Mouse (Mus musculus): Measurements from ENCODE around the gene Mylk2.

DNA sequence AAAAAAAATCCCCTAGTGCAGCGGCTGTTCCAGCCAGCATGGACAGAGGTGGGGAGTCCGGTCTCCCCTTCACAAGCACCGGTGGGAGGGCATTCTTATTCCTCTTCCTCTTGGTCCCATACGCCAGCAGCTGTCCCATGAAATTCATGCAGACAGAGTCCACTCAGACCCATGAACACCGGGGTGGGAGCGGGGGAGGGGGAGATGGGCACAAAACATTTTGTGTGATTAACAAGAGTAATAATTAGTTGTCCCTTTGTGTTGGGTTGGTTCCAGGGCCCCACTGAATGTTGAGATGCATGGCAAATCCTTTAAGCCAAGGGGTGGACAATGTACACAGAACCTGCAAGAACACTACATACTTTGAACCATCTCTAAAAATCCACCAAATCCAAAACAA, 30.0 kb downstream of the Mylk2 start:
- no peak for TF ChIP-seq CTCF (IDR thresholded peaks at IDR 0.05; ENCODE audit: borderline replicate concordance, insufficient read depth, low read length)
- TF ChIP-seq POLR2A (IDR thresholded peaks at IDR 0.05; ENCODE audit: low read depth, low read length), result no peak
